Mouse (Mus musculus): ENCODE measurements around the gene Arid1b. TPM values are rescaled to one million over a fixed set of nuclear protein-coding genes. Genes with fewer than 3 reads are reported as not detected.

The Arid1b gene
- polyA plus RNA-seq, 1 experiment from 2014 or later, result 2.2 TPM

DNA sequence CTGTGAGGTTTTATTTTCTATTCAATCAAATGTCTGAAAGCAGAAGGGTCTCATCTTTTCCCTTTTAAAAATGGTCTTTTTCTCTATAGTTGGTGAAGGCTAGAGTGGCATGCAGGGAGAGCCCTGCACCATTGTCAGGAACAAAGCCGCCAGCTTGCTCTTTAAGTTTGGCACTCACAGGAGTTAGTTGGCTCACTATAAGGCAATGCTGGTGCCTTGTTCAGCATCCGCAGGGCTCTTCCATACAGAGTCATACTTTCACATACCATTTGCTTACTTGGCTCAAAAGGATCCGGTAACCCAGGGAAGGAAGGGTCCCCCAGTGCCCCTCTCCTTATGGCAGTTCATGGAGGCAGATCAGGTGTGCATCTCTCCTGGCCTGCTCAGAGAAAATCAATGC is 279.0 kb downstream of the Arid1b start:
- DNase-seq, result no peak
- Histone ChIP-seq H3K4me1 (ENCODE audit: insufficient read depth) (no peaks in the 10 kb centered on the region), H3K4me2 (ENCODE audit: low read depth, low read length) (no peak overlapping the region), H3K9ac (replicated peaks) (no peak overlapping the region), H3K9me3 (ENCODE audit: low read length) (no peaks in the 10 kb centered on the region), H3K36me3 (replicated peaks; ENCODE audit: insufficient read depth, low read length) (peaks cover 4% of the 10 kb centered on the region; the same call in 1 of the 2 replicates), H3K27me3 (ENCODE audit: insufficient read depth, low read length) (no peaks in the 10 kb centered on the region), H3K27ac (ENCODE audit: low read depth) (no peak overlapping the region), H3K4me3 (ENCODE audit: low read depth, low read length) (no peak overlapping the region)
- TF ChIP-seq EP300 (IDR thresholded peaks at IDR 0.05; ENCODE audit: low read depth) (no peak), CTCF (IDR thresholded peaks at IDR 0.05; ENCODE audit: low read depth) (no peak)
- ATAC-seq, result no peak
- WGBS (ENCODE audit: insufficient replicate concordance), result 86% methylated on average over 3 of the region's 3 CpGs

DNA sequence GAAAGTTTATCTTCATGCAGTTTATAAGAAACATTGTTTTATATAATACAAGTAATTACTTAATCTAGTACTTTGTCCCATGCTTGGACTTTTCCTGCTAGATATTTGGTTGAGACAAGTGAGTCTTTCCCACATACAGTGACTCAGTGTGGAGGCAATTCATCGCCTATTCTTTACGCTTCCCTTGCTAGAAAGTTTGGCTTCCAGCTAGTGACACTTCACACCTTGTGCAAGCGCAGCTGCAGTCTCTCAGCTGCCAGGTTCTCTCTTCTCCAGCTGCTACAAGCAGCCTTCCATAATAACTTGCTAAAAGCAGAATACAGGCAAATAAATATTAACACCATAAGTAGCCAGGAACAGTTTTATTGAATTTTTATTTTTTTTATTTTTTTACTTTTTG is 279.6 kb downstream of the Arid1b start:
- TF ChIP-seq CTCF (IDR thresholded peaks at IDR 0.05; ENCODE audit: low read depth), result no peak
- no peak for TF ChIP-seq EP300 (IDR thresholded peaks at IDR 0.05; ENCODE audit: low read depth)
- WGBS (ENCODE audit: insufficient replicate concordance), result 83% methylated on average over 3 of the region's 3 CpGs
- Histone ChIP-seq H3K27me3 (ENCODE audit: insufficient read depth, low read length) (no peaks in the 10 kb centered on the region), H3K4me2 (ENCODE audit: low read depth, low read length) (no peak overlapping the region), H3K36me3 (replicated peaks; ENCODE audit: insufficient read depth, low read length) (peaks cover 4% of the 10 kb centered on the region; the same call in 1 of the 2 replicates), H3K4me3 (ENCODE audit: low read depth, low read length) (no peak overlapping the region), H3K27ac (ENCODE audit: low read depth) (no peak overlapping the region), H3K9me3 (ENCODE audit: low read length) (no peaks in the 10 kb centered on the region), H3K4me1 (ENCODE audit: insufficient read depth) (no peaks in the 10 kb centered on the region), H3K9ac (replicated peaks) (no peak overlapping the region)
- DNase-seq, result no peak
- no peak for ATAC-seq

DNA sequence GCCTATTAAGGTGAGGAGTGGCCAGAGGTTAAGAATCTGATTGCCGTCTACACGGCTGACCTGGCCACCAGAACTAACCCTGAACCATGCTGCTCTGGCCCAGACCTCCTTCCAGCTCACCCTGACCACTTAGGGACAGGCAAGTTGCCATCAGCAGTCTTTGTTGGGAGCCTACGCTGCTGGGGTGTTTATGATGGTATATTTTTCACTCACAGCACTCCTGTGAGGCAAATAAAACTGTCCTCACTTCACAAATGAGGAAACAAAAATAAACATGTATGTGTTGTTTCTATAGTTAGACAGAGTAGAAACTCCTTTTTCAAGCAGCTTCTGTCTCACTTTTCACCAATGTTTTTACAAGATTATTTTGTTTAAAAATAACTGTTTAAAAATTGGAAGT is 280.3 kb downstream of the Arid1b start:
- Histone ChIP-seq H3K9me3 (ENCODE audit: low read length) (no peaks in the 10 kb centered on the region), H3K4me1 (ENCODE audit: insufficient read depth) (no peaks in the 10 kb centered on the region), H3K4me2 (ENCODE audit: low read depth, low read length) (no peak overlapping the region), H3K36me3 (replicated peaks; ENCODE audit: insufficient read depth, low read length) (peaks cover 7% of the 10 kb centered on the region), H3K27me3 (ENCODE audit: insufficient read depth, low read length) (no peaks in the 10 kb centered on the region), H3K9ac (replicated peaks) (no peak overlapping the region), H3K27ac (ENCODE audit: low read depth) (no peak overlapping the region), H3K4me3 (ENCODE audit: low read depth, low read length) (no peak overlapping the region)
- no peak for ATAC-seq
- 89% methylated on average over 3 of the region's 3 CpGs for WGBS (ENCODE audit: insufficient replicate concordance)
- DNase-seq, result no peak
- no peak for TF ChIP-seq EP300 (IDR thresholded peaks at IDR 0.05; ENCODE audit: low read depth)
- TF ChIP-seq CTCF (IDR thresholded peaks at IDR 0.05; ENCODE audit: low read depth), result no peak

DNA sequence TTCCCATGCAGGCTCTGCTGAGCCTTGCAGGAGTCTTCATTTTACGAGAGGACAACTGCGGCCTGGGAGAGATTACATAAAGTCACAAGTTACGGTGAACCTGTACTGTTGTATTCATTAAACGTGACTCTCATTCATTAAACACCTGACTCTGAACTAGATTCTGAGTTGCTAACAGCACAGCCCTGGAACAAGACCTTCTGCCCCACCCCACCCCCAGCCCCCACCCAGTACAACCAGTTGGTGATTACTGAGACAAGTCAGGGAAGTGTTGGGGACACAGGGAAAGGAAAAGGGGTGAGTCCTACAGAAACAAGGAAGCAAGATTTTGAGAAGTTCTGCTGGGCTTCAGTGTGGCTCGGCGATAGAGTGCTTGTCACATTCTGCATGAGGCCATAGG is 281.6 kb downstream of the Arid1b start:
- no peaks in the 10 kb centered on the region for H3K9me3 ChIP-seq (ENCODE audit: low read length)
- H3K4me2 ChIP-seq (ENCODE audit: low read depth, low read length), result no peak overlapping the region
- WGBS (ENCODE audit: insufficient replicate concordance), result 72% methylated on average over 6 of the region's 6 CpGs
- ATAC-seq (no peak), DNase-seq (no peak)
- TF ChIP-seq EP300 (IDR thresholded peaks at IDR 0.05; ENCODE audit: low read depth) (no peak), CTCF (IDR thresholded peaks at IDR 0.05; ENCODE audit: low read depth) (no peak)
- no peaks in the 10 kb centered on the region for H3K4me1 ChIP-seq (ENCODE audit: insufficient read depth)
- H3K9ac ChIP-seq (replicated peaks), result no peak overlapping the region
- peaks cover 13% of the 10 kb centered on the region for H3K36me3 ChIP-seq (replicated peaks; ENCODE audit: insufficient read depth, low read length)
- H3K27ac ChIP-seq (ENCODE audit: low read depth), result no peak overlapping the region
- no peak overlapping the region for H3K4me3 ChIP-seq (ENCODE audit: low read depth, low read length)
- H3K27me3 ChIP-seq (ENCODE audit: insufficient read depth, low read length), result no peaks in the 10 kb centered on the region

DNA sequence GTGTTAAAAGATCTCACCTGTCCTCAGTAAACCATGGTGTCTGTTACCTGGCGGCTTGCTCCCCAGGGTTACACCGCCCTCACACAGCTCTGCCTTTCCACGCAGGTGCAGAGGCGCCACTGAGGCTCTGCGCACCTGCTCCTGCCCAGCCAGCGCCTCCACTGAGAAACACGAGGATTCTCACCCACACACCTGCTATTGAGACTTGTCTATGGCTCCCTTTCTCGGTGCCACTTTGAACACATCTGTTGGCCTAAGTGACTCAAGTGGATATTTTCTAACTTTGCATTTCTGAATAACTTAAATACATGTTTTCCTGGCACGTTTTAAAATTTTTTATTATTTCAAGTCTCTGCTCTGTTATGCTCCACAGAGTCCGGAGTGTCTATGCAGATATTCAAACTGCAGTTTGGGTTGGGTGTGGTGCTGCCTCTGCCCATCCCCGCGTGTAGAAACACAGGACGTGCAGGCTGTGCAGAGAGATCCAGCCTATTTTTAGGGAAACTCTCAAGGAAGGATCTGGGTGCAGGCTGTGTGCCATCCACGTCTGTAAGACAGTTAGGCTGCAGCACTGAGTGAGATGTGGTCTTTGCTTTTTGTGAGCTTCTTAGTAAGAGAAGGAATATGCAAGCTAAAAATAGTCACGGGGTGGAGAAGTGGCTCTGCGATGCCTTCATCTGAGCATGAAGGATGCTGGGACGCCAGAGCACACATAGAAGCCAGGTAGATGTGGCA is 283.2 kb downstream of the Arid1b start:
- ATAC-seq (no peak), DNase-seq (no peak)
- Histone ChIP-seq H3K4me2 (ENCODE audit: low read depth, low read length) (no peak overlapping the region), H3K27me3 (ENCODE audit: insufficient read depth, low read length) (no peaks in the 10 kb centered on the region), H3K9me3 (ENCODE audit: low read length) (no peaks in the 10 kb centered on the region), H3K4me1 (ENCODE audit: insufficient read depth) (no peaks in the 10 kb centered on the region), H3K9ac (replicated peaks) (no peak overlapping the region), H3K36me3 (replicated peaks; ENCODE audit: insufficient read depth, low read length) (peaks cover 10% of the 10 kb centered on the region), H3K27ac (ENCODE audit: low read depth) (no peak overlapping the region), H3K4me3 (ENCODE audit: low read depth, low read length) (no peak overlapping the region)
- no peak for TF ChIP-seq CTCF (IDR thresholded peaks at IDR 0.05; ENCODE audit: low read depth)
- TF ChIP-seq EP300 (IDR thresholded peaks at IDR 0.05; ENCODE audit: low read depth), result no peak
- 83% methylated on average over 17 of the region's 17 CpGs for WGBS (ENCODE audit: insufficient replicate concordance)

DNA sequence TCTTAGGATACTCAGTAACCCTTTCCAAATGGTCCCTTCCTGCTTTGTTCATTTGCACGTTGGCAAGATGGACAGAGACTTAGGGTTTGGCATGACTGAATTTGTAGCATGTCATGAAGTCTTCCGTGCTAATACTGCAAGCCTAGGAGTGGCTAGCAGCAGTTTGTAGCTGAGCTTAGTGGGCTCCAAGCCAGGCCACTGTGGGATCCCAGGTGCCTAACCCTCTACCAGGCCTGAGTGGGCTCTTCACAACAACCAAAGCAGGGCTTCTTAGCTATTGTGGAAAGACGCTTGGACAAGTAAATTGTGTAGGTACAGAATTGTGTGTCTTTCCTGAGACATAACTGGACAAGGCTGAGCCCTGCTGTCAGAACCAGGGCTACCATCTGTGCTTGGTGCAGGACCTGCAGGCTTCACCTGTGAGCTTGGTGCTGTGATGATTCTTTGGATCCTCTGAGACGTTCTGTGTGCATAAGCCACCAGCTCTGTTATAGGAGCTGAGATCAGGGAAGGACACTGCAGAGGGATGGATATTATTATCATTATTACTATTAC is 286.4 kb downstream of the Arid1b start:
- H3K27ac ChIP-seq (ENCODE audit: low read depth), result no peak overlapping the region
- no peaks in the 10 kb centered on the region for H3K27me3 ChIP-seq (ENCODE audit: insufficient read depth, low read length)
- H3K4me2 ChIP-seq (ENCODE audit: low read depth, low read length), result no peak overlapping the region
- H3K4me1 ChIP-seq (ENCODE audit: insufficient read depth), result no peaks in the 10 kb centered on the region
- DNase-seq (no peak), ATAC-seq (no peak)
- no peak overlapping the region for H3K4me3 ChIP-seq (ENCODE audit: low read depth, low read length)
- H3K9ac ChIP-seq (replicated peaks), result no peak overlapping the region
- H3K36me3 ChIP-seq (replicated peaks; ENCODE audit: insufficient read depth, low read length), result peaks cover 13% of the 10 kb centered on the region
- TF ChIP-seq CTCF (IDR thresholded peaks at IDR 0.05; ENCODE audit: low read depth), result no peak
- no peak for TF ChIP-seq EP300 (IDR thresholded peaks at IDR 0.05; ENCODE audit: low read depth)
- 82% methylated on average over 4 of the region's 4 CpGs for WGBS (ENCODE audit: insufficient replicate concordance)
- H3K9me3 ChIP-seq (ENCODE audit: low read length), result no peaks in the 10 kb centered on the region

Data from liver, postnatal 0 days (tissue).